Mouse (Mus musculus) midbrain, embryonic 12.5 days (tissue): ENCODE measurements at regions not wholly inside any gene's neighbourhood (a gene's known extent, or its start where the extent isn't known, plus 50 kb on each side); places are given as distances from the start of the nearest gene placed in this dataset.
A peak's percentile ranks its signal among the peaks of the same experiment; 100 is the strongest.

ENCODE experiments used
- ATAC-seq: fragments of 200-750 bp; cut with Nextera tagmentation; 2 replicates; pipeline ENCODE4 v1.8.0; 2017; ENCODE audit warnings: low read depth, moderate TSS enrichment, moderate library complexity; ENCODE audit not compliant: low FRiP score
- H3K27ac ChIP-seq: fragments of 300-500 bp; sonication (generic); replicated peaks from 2 replicates; pipeline ENCODE4 v1.5.1; 2016; ENCODE audit warnings: mild to moderate bottlenecking
- H3K27me3 ChIP-seq: fragments of 300-500 bp; sonication (generic); 2 replicates; pipeline ENCODE4 v1.6.1; 2016; ENCODE audit warnings: mild to moderate bottlenecking
- H3K36me3 ChIP-seq: fragments of 300-500 bp; sonication (generic); 2 replicates; pipeline ENCODE4 v1.6.1; 2016
- H3K4me1 ChIP-seq: fragments of 300-500 bp; sonication (generic); 2 replicates; pipeline ENCODE4 v1.6.1; 2016
- H3K4me2 ChIP-seq: fragments of 300-500 bp; sonication (generic); replicated peaks from 2 replicates; pipeline ENCODE4 v1.6.1; 2016; ENCODE audit warnings: mild to moderate bottlenecking, moderate library complexity
- H3K4me3 ChIP-seq: fragments of 300-500 bp; sonication (generic); 2 replicates; pipeline ENCODE4 v1.5.1; 2016; ENCODE audit warnings: mild to moderate bottlenecking
- H3K9ac ChIP-seq: fragments of 300-500 bp; sonication (generic); replicated peaks from 2 replicates; pipeline ENCODE4 v1.6.1; 2016; ENCODE audit warnings: mild to moderate bottlenecking, moderate library complexity
- H3K9me3 ChIP-seq: fragments of 300-500 bp; sonication (generic); 2 replicates; pipeline ENCODE4 v1.6.1; 2016; ENCODE audit warnings: mild to moderate bottlenecking
- WGBS: fragments of 180-500 bp; shearing (Covaris S2); methylation state at CpG from one replicate; pipeline ENCODE4 v1.1.7; 2016; 5-methylcytosine and 5-hydroxymethylcytosine counted together

DNA sequence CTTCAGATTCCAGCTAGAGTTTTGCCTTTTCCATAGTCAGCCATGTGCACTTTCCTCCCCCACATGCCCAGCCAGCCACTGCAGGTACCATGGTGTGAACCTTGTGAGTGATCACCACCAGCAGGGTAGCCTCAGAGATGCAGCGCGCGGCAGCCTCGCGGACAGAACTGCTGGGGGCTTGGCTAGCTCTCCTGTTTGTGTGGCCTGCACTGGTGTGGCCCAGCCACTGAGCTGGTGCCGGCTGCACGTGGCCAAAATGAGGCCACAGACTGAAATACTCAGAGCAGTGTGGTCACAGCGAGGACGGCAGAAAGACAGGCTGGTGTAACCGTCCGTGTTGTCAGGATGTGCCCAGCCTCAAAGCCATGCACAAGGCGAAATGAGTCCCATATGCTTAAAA lies 197.4 kb downstream of the Smoc2 start:
- H3K27ac ChIP-seq, result no peak overlapping the region
- H3K36me3 ChIP-seq, result no peaks in the 10 kb centered on the region
- H3K4me2 ChIP-seq, result no peak overlapping the region
- H3K4me1 ChIP-seq, result 0 out of 2 replicates have a peak, but pooled peaks cover 9% of the 10 kb centered on the region
- 89% methylated on average over 12 of the region's 12 CpGs for WGBS
- ATAC-seq, result peak; percentile 12; the same call in 1 of the 2 replicates
- H3K4me3 ChIP-seq, result no peak overlapping the region
- no peak overlapping the region for H3K9ac ChIP-seq
- H3K9me3 ChIP-seq, result no peaks in the 10 kb centered on the region
- H3K27me3 ChIP-seq, result no peaks in the 10 kb centered on the region; the same call in none of the 2 replicates

DNA sequence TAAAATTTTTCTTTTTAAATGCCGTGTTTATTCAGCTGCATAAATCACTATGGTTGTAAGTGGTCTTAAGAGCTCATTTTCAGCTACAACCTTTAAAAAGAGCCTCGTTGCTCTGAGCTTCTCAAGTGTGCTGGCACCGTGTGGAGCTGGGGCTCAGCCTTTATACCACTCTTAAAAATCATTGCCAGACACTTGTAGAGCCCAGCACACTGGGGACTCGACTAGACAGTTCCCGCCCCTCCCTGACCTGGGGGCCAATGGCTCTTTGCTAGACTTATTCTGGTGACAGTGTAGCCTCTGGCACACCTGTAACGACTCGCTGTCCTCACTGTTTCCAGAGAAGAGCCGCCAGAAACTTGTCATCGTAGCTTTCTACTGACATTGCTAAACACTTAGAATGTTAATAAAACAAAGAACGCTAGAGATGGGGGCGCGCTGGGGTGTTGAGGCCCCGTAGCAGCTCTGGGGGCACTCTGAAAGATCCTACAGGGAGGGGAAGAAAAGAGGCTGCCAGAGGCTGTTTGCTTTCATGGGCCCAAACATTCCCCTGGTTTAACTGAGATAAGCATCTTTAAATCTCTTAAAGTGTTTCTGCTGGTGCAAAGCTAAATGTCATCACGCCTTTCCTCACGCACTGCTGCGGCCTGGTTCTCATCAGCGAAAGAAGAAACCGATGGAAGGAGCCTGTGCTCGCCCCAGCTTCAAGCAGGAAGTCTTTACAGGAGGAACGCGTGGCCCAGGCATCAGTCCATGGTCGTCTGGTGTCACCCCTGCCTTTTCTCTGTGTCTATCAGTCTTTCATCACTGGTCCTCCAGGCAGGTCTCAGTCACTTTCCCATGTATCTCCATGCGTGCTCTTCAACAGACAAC lies 196.7 kb downstream of the Smoc2 start:
- Histone ChIP-seq H3K4me2 (no peak overlapping the region), H3K9me3 (no peaks in the 10 kb centered on the region), H3K4me3 (no peak overlapping the region), H3K27me3 (no peaks in the 10 kb centered on the region; the same call in none of the 2 replicates), H3K27ac (no peak overlapping the region), H3K4me1 (0 out of 2 replicates have a peak, but pooled peaks cover 9% of the 10 kb centered on the region), H3K36me3 (no peaks in the 10 kb centered on the region), H3K9ac (no peak overlapping the region)
- no peak for ATAC-seq
- WGBS, result 69% methylated on average over 23 of the region's 23 CpGs

DNA sequence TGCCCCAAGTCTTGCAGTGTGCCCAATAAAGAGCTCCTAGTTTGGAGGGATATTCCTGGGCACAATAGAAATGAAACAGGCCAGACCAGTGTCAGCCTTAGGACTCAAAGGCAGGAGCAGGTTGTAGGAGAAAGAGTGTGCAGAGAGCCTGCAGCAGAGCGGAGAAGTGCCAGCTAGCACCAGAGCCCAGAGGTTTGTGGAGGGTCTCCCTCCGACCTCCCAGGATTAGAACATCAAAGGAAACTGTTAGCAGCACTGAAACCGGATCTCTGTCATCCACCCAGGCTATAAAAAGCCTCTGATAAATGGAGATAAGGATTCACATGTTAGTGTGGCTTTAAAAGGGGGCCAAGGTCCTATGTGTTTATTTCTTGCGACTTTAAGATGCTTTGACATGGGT lies 196.0 kb downstream of the Smoc2 start:
- Histone ChIP-seq H3K36me3 (no peaks in the 10 kb centered on the region), H3K4me1 (0 out of 2 replicates have a peak, but pooled peaks cover 9% of the 10 kb centered on the region), H3K4me3 (no peak overlapping the region), H3K4me2 (no peak overlapping the region), H3K27ac (no peak overlapping the region), H3K9me3 (no peaks in the 10 kb centered on the region), H3K27me3 (no peaks in the 10 kb centered on the region; the same call in none of the 2 replicates), H3K9ac (no peak overlapping the region)
- 18% methylated on average over 4 of the region's 4 CpGs for WGBS
- no peak for ATAC-seq

DNA sequence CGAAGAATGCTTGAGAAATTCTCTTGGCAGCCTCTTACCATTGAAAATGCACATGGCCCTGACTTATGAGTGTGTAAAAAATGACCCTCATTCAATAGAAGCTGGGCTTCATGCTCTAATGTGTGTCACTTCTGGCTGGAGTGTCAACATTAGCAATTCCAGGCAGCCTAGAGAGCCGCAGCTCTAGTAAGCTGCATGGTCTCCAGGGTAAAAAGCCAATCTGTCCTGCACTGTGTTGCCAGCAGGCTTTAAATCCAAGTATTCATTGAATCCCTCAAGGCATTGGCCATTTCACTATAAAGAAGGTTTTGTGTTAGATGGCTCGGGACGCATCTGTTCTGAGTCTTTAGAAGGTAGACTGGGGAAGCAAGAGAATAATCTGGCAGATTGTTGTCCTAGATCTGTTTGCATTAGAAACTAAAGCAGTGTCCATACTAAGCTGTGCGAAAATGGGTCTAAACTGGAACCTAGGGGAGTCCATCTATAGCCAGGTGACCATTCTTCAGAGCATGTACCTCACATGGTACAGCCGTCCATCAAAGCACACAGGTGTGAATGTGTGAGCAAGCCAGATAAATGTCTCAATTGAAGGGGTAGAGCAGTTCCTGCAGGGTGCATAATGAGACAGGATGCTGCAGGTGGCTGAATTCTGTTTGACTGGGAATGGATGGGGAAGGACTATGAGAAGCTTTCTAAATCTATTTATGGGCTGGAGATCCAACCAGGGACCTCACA lies 189.6 kb downstream of the Smoc2 start:
- ATAC-seq, result peak; percentile 85
- Histone ChIP-seq H3K27ac (peak overlapping the region; percentile 67), H3K9ac (no peak overlapping the region), H3K9me3 (no peaks in the 10 kb centered on the region), H3K36me3 (no peaks in the 10 kb centered on the region), H3K4me3 (no peak overlapping the region), H3K27me3 (no peaks in the 10 kb centered on the region), H3K4me2 (no peak overlapping the region), H3K4me1 (peaks cover 15% of the 10 kb centered on the region; the same call in 1 of the 2 replicates)
- 55% methylated on average over 6 of the region's 6 CpGs for WGBS

DNA sequence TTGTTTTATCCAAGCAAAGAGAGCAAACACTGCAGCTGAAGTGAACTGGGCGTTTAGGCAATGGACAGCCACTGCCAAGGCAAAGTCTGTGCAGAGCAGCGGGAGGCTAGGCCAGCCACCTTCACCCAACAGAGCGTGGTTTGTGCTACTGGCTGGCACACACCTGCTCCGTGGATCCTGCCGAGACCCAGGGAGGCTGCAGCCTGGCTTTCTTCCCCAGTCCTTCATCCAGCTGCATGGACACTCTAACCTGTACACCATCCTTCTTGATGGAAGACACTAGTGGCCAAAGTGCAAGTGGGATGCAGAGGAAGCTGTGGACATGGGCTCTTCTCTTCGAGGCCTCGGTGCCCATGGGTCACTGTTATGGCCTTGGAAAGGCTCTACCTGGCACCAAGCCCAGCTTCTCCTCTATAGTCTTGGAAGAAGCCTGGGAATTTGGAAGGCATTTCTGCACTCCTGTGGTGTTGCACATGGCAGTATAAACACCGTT lies 176.0 kb downstream of the Smoc2 start:
- no peaks in the 10 kb centered on the region for H3K27me3 ChIP-seq
- peaks cover 8% of the 10 kb centered on the region for H3K4me1 ChIP-seq
- ATAC-seq, result no peak
- H3K27ac ChIP-seq, result no peak overlapping the region
- no peaks in the 10 kb centered on the region for H3K36me3 ChIP-seq
- WGBS, result 79% methylated on average over 8 of the region's 8 CpGs
- H3K9me3 ChIP-seq, result no peaks in the 10 kb centered on the region
- no peak overlapping the region for H3K4me2 ChIP-seq
- H3K9ac ChIP-seq, result no peak overlapping the region
- H3K4me3 ChIP-seq, result no peak overlapping the region
